Mouse (Mus musculus) C2C12 (cell line): ENCODE measurements around the gene Ctnnbl1.

Experiments
- CTCF ChIP-seq: IDR thresholded peaks from one replicate; pipeline ENCODE4 v1.5.1; 2011; ENCODE audit not compliant: control insufficient read depth, insufficient read depth, insufficient read length
- USF1 ChIP-seq: IDR thresholded peaks from one replicate; pipeline ENCODE4 v1.6.1; 2011; ENCODE audit warnings: low read depth, mild to moderate bottlenecking, control low read depth, moderate library complexity

DNA sequence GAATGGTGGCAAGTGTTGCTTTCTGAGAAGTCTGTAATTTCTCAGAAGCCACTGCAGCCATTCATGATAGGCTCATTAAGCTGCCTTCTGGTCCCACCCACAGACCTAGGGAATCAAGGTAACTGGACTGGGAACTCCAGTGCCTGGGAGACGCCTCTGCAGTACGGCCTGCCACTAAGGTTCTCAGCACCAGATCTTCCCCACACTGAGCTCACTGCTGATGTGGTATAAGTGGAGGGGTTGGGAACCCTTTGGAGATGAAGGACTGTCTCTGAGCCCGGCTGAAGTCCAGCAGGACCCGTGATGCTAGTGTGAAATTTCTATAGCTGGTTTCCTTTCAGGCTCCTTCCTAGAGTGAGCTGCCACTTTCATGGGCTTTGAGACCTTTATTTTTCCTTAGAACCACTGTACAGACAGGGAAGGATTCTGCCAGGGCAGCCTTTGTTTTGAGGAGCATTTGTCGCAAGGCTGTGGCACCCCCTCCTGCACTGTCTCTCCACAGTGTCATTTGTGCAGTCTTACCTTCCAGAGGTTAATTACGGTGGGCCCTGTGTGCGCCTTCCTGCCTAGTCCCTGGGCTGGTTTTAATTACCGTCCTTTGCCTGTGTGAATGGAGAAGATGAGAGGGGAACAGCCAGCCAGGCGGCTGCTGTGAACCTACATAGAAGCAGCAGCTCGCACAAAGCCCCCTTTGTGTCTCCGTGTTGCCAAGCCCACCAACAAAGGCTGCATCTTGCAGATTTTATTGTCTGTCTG is 63.7 kb downstream of the Ctnnbl1 start:
- no peak for TF ChIP-seq CTCF
- TF ChIP-seq USF1 = no peak
